In genomic region chr7:75549856-75550255, GRCm38 (mm10) we compare ENCODE assay signal across 14 mouse cellular contexts.
A peak's percentile ranks its signal among the peaks of the same experiment; 100 is the strongest.
DNase-seq lines count a peak whose midpoint lies in the region; ATAC-seq and TF ChIP-seq lines count a peak whose summit lies in the region.
"Had no signal": no experiment of that assay in that cellular context is flagged by ENCODE, and none has a peak within 500 bp of the region (broad histone marks: within the 10 kb centered on the region; RNA-seq: fewer than 3 reads in every experiment).

No protein-coding gene starts in this region.

- no peak for TF ChIP-seq CTCF in layer of hippocampus, adult 2 months (conservative IDR thresholded peaks at IDR 0.05)

- H3K9me3 ChIP-seq in stomach, embryonic 14.5 days (ENCODE audit: control insufficient read depth, low read depth, low read length): no peaks in the 10 kb centered on the region
- H3K9me3 ChIP-seq in forebrain, embryonic 15.5 days: no peaks in the 10 kb centered on the region
- H3K9me3 ChIP-seq: hindbrain, embryonic 15.5 days; limb, embryonic 12.5 days had no signal

- DNase-seq in heart, adult 18-20 months: peak; percentile 25 to 28
- no peak for DNase-seq in heart, postnatal 14 days
- DNase-seq in layer of hippocampus, adult 2 months (ENCODE audit: low spot score in 2 of 2): no peak
- DNase-seq in layer of hippocampus, postnatal 36 days: no peak
- peak; percentile 34 for DNase-seq in brain, adult 2 months (ENCODE audit: low read depth, low spot score)
- DNase-seq in adrenal gland, postnatal 25 days: no peak
- DNase-seq: adrenal gland, adult 8-10 months; cerebellum, adult 9-11 months; kidney, adult 9 months; midbrain, embryonic 14.5 days had no signal

- no peaks in the 10 kb centered on the region for H3K27me3 ChIP-seq in stomach, embryonic 14.5 days (ENCODE audit: control insufficient read depth, insufficient read depth, low read length)
- H3K27me3 ChIP-seq in forebrain, embryonic 15.5 days: no peaks in the 10 kb centered on the region
- H3K27me3 ChIP-seq: hindbrain, embryonic 15.5 days; limb, embryonic 12.5 days had no signal

- 52% methylated on average over 3 of the region's 3 CpGs for WGBS in stomach, embryonic 14.5 days
- 91% methylated on average over 3 of the region's 3 CpGs for WGBS in forebrain, embryonic 15.5 days

- peak overlapping the region; percentile 53 for H3K27ac ChIP-seq in layer of hippocampus, adult 2 months
- H3K27ac ChIP-seq in stomach, embryonic 14.5 days (ENCODE audit: low read length): peak overlapping the region; percentile 52; the same call in 1 of the 2 replicates
- no peak overlapping the region for H3K27ac ChIP-seq in forebrain, embryonic 15.5 days (replicated peaks)
- H3K27ac ChIP-seq: hindbrain, embryonic 15.5 days; limb, embryonic 12.5 days had no signal

- H3K4me1 ChIP-seq in stomach, embryonic 14.5 days (ENCODE audit: control insufficient read depth, insufficient read depth, low read length): peaks cover 23% of the 10 kb centered on the region
- peaks cover 6% of the 10 kb centered on the region; the same call in 1 of the 2 replicates for H3K4me1 ChIP-seq in forebrain, embryonic 15.5 days
- H3K4me1 ChIP-seq: hindbrain, embryonic 15.5 days had no signal

- ATAC-seq in stomach, embryonic 14.5 days (ENCODE audit: insufficient number of reproducible peaks, insufficient read depth, low FRiP score, low read depth): no peak
- ATAC-seq in forebrain, embryonic 15.5 days (replicated peaks): no peak

- H3K36me3 ChIP-seq in stomach, embryonic 14.5 days (ENCODE audit: control insufficient read depth, insufficient read depth, low read length): no peaks in the 10 kb centered on the region
- H3K36me3 ChIP-seq in forebrain, embryonic 15.5 days: no peaks in the 10 kb centered on the region
- H3K36me3 ChIP-seq: hindbrain, embryonic 15.5 days had no signal

- H3K9ac ChIP-seq in stomach, embryonic 14.5 days (replicated peaks; ENCODE audit: low read depth, low read length): no peak overlapping the region
- no peak overlapping the region for H3K9ac ChIP-seq in forebrain, embryonic 15.5 days (replicated peaks)
- H3K9ac ChIP-seq: hindbrain, embryonic 15.5 days; limb, embryonic 12.5 days had no signal

- no peak overlapping the region for H3K4me3 ChIP-seq in layer of hippocampus, adult 2 months
- H3K4me3 ChIP-seq in stomach, embryonic 14.5 days (ENCODE audit: low read depth, low read length): no peak overlapping the region
- H3K4me3 ChIP-seq in forebrain, embryonic 15.5 days: no peak overlapping the region
- H3K4me3 ChIP-seq: hindbrain, embryonic 15.5 days; limb, embryonic 12.5 days had no signal

- intact Hi-C loops in heart, postnatal 14 days (cut with DNase I): loop anchor here (10.0 kb wide), 1 partner anchor 415 kb away; no protein-coding TSS in a partner anchor

- H3K4me2 ChIP-seq in stomach, embryonic 14.5 days (replicated peaks; ENCODE audit: low read depth, low read length): no peak overlapping the region
- H3K4me2 ChIP-seq in forebrain, embryonic 15.5 days (replicated peaks): no peak overlapping the region
- H3K4me2 ChIP-seq: hindbrain, embryonic 15.5 days; limb, embryonic 12.5 days had no signal

Comparison
In these comparisons a context has a peak if more than half of its experiments do, and no peak if none do; other contexts are left out.
1. DNase-seq: peak in heart, adult 18-20 months (2 of 2) and brain, adult 2 months (single experiment); none in heart, postnatal 14 days (0 of 2), layer of hippocampus, adult 2 months (0 of 2), layer of hippocampus, postnatal 36 days (0 of 2) and adrenal gland, postnatal 25 days (single experiment).